Mouse (Mus musculus) monocyte, adult 59 days (primary cell): ENCODE results near the gene Olfr853. TPM values are rescaled to one million over a fixed set of nuclear protein-coding genes. Genes with fewer than 3 reads are reported as not detected.

Experiments
- total RNA-seq, 2 experiments: library from RNA; stranded (reverse); gene quantifications; one replicate each; pipeline ENCODE4 v1.2.4; 2023

Gene Olfr853
- not detected for total RNA-seq

GRCm38 (mm10) chr9:19540976-19541375 lies at the start of gene Olfr853:
Gene Olfr853, minus strand, starts transcription at chr9:19541076.

GRCm38 (mm10) chr9:19582317-19582716 lies 41.4 kb upstream of the Olfr853 start, which contains the start of gene Olfr855:
Gene Olfr855, plus strand, starts transcription at chr9:19582617.

GRCm38 (mm10) chr9:19567282-19567681 lies 26.4 kb upstream of the Olfr853 start, which contains the start of gene Olfr854:
Gene Olfr854, minus strand, starts transcription at chr9:19567382.

GRCm38 (mm10) chr9:19492995-19493394 lies 47.9 kb downstream of the Olfr853 start, which contains the start of gene Olfr851:
Gene Olfr851, plus strand, starts transcription at chr9:19493295.

Other genes starting within 250 kb of the Olfr853 start
- gene Olfr844, start 224.7 kb downstream of the Olfr853 start, total RNA-seq: not detected
- not detected for gene Olfr845, start 204.6 kb downstream of the Olfr853 start, total RNA-seq
- not detected for gene Olfr846, start 177.1 kb downstream of the Olfr853 start, total RNA-seq
- not detected for gene Olfr847, start 162.4 kb downstream of the Olfr853 start, total RNA-seq
- gene Olfr849, start 100.8 kb downstream of the Olfr853 start, total RNA-seq: not detected
- not detected for gene Olfr850, start 62.8 kb downstream of the Olfr853 start, total RNA-seq
- gene Olfr851, start 47.8 kb downstream of the Olfr853 start, total RNA-seq: not detected
- not detected for gene Olfr854, start 26.3 kb upstream of the Olfr853 start, total RNA-seq
- gene Olfr855, start 41.5 kb upstream of the Olfr853 start, total RNA-seq: not detected
- gene Zfp317, start 81.0 kb upstream of the Olfr853 start, total RNA-seq: 10 to 100 TPM; 12.4 to 17.1 TPM
- gene Olfr857, start 168.4 kb upstream of the Olfr853 start, total RNA-seq: not detected
- not detected for gene Olfr58, start 239.2 kb upstream of the Olfr853 start, total RNA-seq